Mouse (Mus musculus) CH12.LX (cell line): ENCODE data around the gene Nrp2.

Experiments
- CTCF ChIP-seq, 2 experiments: IDR thresholded peaks in 1 of 2; conservative IDR thresholded peaks in 1 of 2; 2 replicates each; pipeline ENCODE4 v1.5.1; 2011 to 2012; ENCODE audit warnings: low read depth in 2 of 2, low read length in 2 of 2, improper control_type of control experiment in 1 of 2, inconsistent platforms in 1 of 2, mild to moderate bottlenecking in 1 of 2, moderate library complexity in 1 of 2
- ELF1 ChIP-seq: IDR thresholded peaks from 2 replicates; pipeline ENCODE4 v1.6.1; 2014; ENCODE audit warnings: low read depth, mild to moderate bottlenecking, inconsistent platforms, low read length, improper control_type of control experiment
- EP300 ChIP-seq: IDR thresholded peaks from 2 replicates; pipeline ENCODE4 v1.6.1; 2011; ENCODE audit warnings: low read length, improper control_type of control experiment
- POLR2A ChIP-seq: IDR thresholded peaks from 2 replicates; pipeline ENCODE4 v1.6.1; 2011; ENCODE audit warnings: low read depth, mild to moderate bottlenecking, improper control_type of control experiment, low read length

DNA sequence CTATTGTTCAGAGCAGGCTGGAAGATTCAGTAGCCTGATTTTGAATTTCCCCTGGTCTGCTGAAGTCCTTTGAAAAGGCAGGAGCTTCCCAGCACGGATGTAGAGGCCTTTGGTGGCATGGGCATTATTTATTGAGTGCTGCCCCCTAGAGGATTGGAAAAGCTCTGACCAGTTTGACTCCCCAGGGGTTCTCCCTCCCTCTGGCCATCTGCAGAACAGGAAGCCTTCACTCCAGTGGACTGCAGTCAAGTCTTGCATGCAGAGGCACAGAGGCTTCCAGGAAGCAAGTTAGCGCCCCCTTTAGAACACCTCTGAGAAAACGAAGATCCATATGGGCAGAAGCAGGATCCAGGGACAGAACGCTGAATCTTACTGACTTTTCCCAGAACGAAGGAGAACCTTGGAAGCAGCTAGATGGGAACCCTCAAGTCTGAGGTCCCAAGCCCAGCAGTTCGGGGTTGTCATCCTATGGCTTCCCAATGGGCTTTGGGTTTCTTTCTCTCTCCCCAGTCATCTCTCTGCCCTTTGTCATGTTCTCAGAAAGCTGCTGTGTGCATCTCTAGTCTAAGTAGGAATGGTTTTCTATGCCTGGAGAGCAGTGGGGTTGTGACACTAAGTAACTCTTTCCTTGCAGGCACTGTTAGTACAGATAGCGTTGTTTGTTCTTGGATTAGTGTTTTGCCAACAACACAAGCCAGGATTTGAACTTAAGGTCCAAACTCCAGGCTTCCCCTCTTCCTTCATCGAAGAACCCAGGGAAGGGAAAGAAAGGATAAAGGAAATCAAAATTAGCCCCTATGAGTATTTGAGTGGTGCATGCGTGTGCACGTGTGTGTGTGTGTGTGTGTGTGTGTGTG lies 1.8 kb upstream of the Nrp2 start:
- TF ChIP-seq POLR2A (no peak), EP300 (no peak), CTCF (conservative IDR thresholded peaks at IDR 0.05 in 1 of 2, IDR thresholded peaks at IDR 0.05 in 1 of 2; ENCODE audit: low read depth in 2 of 2, low read length in 2 of 2) (peak; percentile 58 to 79), ELF1 (peak; percentile 57; the same call in 1 of the 2 replicates)
